Mouse (Mus musculus) limb, embryonic 15.5 days (tissue): ENCODE measurements at regions not wholly inside any gene's neighbourhood (a gene's known extent, or its start where the extent isn't known, plus 50 kb on each side); places are given as distances from the start of the nearest gene placed in this dataset.

ENCODE experiments used
- ATAC-seq: fragments of 200-750 bp; cut with Nextera tagmentation; 2 replicates; pipeline ENCODE4 v1.8.0; 2017; ENCODE audit warnings: low read depth, moderate TSS enrichment; ENCODE audit not compliant: insufficient number of reproducible peaks, low FRiP score, low TSS enrichment
- H3K27ac ChIP-seq: fragments of 300-500 bp; sonication (generic); 2 replicates; pipeline ENCODE4 v1.5.1; 2015; ENCODE audit warnings: moderate library complexity, mild to moderate bottlenecking, inconsistent platforms
- H3K27me3 ChIP-seq: fragments of 300-500 bp; sonication (generic); 2 replicates; pipeline ENCODE4 v1.6.1; 2015; ENCODE audit warnings: inconsistent platforms
- H3K36me3 ChIP-seq: fragments of 300-500 bp; sonication (generic); 2 replicates; pipeline ENCODE4 v1.6.1; 2015; ENCODE audit warnings: inconsistent platforms
- H3K4me1 ChIP-seq: fragments of 300-500 bp; sonication (generic); 2 replicates; pipeline ENCODE4 v1.6.1; 2015; ENCODE audit warnings: inconsistent platforms
- H3K4me2 ChIP-seq: fragments of 300-500 bp; sonication (generic); 2 replicates; pipeline ENCODE4 v1.6.1; 2015; ENCODE audit warnings: mild to moderate bottlenecking, inconsistent platforms
- H3K4me3 ChIP-seq: fragments of 300-500 bp; sonication (generic); 2 replicates; pipeline ENCODE4 v1.5.1; 2015; ENCODE audit warnings: mild to moderate bottlenecking, inconsistent platforms
- H3K9ac ChIP-seq: fragments of 300-500 bp; sonication (generic); 2 replicates; pipeline ENCODE4 v1.6.1; 2015; ENCODE audit warnings: inconsistent platforms
- H3K9me3 ChIP-seq: fragments of 300-500 bp; sonication (generic); 2 replicates; pipeline ENCODE4 v1.6.1; 2016; ENCODE audit warnings: inconsistent platforms
- WGBS: fragments of 180-500 bp; shearing (Covaris S2); methylation state at CpG from one replicate; pipeline ENCODE4 v1.1.7; 2015; 5-methylcytosine and 5-hydroxymethylcytosine counted together

GRCm38 (mm10) chr6:97741427-97741826, 65.4 kb upstream of the Mitf start:
- H3K9me3 ChIP-seq, result no peaks in the 10 kb centered on the region
- H3K27ac ChIP-seq, result no peak overlapping the region
- peaks cover 11% of the 10 kb centered on the region for H3K27me3 ChIP-seq
- H3K4me2 ChIP-seq, result no peak overlapping the region
- ATAC-seq, result no peak
- H3K4me3 ChIP-seq, result no peak overlapping the region
- WGBS, result 44% methylated on average over 13 of the region's 13 CpGs
- no peak overlapping the region for H3K9ac ChIP-seq
- H3K4me1 ChIP-seq, result peaks cover 10% of the 10 kb centered on the region
- no peaks in the 10 kb centered on the region for H3K36me3 ChIP-seq

GRCm38 (mm10) chr6:97740851-97741201, 66.0 kb upstream of the Mitf start:
- Histone ChIP-seq H3K27ac (no peak overlapping the region), H3K9ac (0 out of 2 replicates have a peak overlapping the region, but pooled peaks have one; percentile 7)
- WGBS, result 20% methylated on average over 11 of the region's 11 CpGs

GRCm38 (mm10) chr6:97740107-97740850, 66.6 kb upstream of the Mitf start:
- Histone ChIP-seq H3K4me1 (peaks cover 10% of the 10 kb centered on the region), H3K9ac (0 out of 2 replicates have a peak overlapping the region, but pooled peaks have one; percentile 7), H3K4me2 (peak overlapping the region; percentile 35), H3K9me3 (no peaks in the 10 kb centered on the region), H3K27me3 (peaks cover 11% of the 10 kb centered on the region), H3K4me3 (peak overlapping the region; percentile 7; the same call in 1 of the 2 replicates), H3K27ac (no peak overlapping the region), H3K36me3 (no peaks in the 10 kb centered on the region)
- no peak for ATAC-seq
- WGBS, result 12% methylated on average over 13 of the region's 13 CpGs

More at GRCm38 (mm10) chr6:97740851-97741201, 66.0 kb upstream of the Mitf start:
- Histone ChIP-seq H3K27me3 (peaks cover 11% of the 10 kb centered on the region), H3K36me3 (no peaks in the 10 kb centered on the region), H3K4me2 (peak overlapping the region; percentile 35), H3K4me1 (peaks cover 10% of the 10 kb centered on the region), H3K4me3 (peak overlapping the region; percentile 7; the same call in 1 of the 2 replicates), H3K9me3 (no peaks in the 10 kb centered on the region)
- no peak for ATAC-seq

- peaks cover 11% of the 10 kb centered on the region for H3K27me3 ChIP-seq
- no peaks in the 10 kb centered on the region for H3K36me3 ChIP-seq
- H3K9me3 ChIP-seq, result no peaks in the 10 kb centered on the region
- H3K4me3 ChIP-seq, result no peak overlapping the region
- H3K9ac ChIP-seq, result no peak overlapping the region
- no peak overlapping the region for H3K27ac ChIP-seq
- H3K4me1 ChIP-seq, result peaks cover 10% of the 10 kb centered on the region
- H3K4me2 ChIP-seq, result no peak overlapping the region
- WGBS, result 63% methylated on average over 4 of the region's 4 CpGs
- ATAC-seq, result no peak
These were observed 68.0 kb upstream of the Mitf start for GRCm38 (mm10) chr6:97738846-97739245.

DNA sequence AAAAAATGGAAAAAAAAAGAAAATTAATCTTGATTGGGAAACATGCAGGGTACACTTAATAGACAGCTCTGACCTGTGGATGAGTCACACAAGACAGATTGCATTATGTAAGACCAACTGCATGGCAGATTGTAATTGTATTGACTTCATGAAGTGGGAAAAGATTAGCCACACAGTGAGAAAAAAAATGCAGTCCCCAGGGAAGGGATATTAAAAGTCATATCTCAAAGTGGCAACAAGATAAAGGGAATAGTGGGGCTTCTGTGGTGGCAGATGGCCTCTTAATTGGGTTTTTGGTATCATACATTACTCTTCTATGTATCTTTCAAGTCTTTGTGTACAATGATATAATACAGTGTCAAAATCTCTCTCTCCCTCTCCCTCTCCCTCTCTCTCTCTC, 76.0 kb upstream of the Mitf start:
- no peak for ATAC-seq
- H3K27ac ChIP-seq, result no peak overlapping the region

DNA sequence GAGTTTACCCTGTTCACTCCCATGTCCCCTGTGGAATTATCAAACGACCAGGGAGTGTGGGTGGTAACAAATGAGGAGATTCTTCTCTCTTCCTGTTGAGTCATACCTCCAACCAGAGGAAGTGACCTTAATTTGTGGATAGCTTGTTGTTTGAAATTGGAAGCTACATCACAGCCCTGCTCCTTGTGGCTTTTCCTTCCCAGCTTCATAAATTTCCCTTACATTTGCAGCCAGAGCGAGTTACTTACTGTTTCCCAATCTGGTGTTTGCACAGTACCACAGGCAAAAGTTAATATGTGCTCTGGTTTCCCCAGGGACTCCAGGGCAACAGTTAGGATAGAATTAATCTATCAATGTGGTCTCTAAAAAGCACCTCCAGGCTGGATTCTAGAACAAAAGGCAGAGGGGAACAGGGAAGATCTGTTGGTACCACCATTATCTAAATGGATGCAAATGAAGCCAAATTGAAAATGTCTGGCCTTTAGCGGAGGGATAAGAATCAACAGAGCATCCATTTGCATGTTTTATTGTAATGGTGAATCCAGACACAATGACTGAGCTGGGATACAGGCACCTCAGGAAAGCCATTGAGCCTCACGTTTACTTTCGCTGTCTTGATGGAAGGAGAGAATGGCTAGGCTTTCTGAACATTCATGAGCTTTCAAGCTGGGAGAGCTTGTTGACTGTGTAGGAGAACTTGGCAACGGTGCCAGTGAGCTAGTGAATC, 88.5 kb upstream of the Mitf start:
- no peaks in the 10 kb centered on the region for H3K4me1 ChIP-seq
- no peak overlapping the region for H3K4me3 ChIP-seq
- ATAC-seq, result no peak
- H3K9ac ChIP-seq, result no peak overlapping the region
- H3K27me3 ChIP-seq, result no peaks in the 10 kb centered on the region
- H3K9me3 ChIP-seq, result no peaks in the 10 kb centered on the region
- H3K27ac ChIP-seq, result no peak overlapping the region
- no peaks in the 10 kb centered on the region for H3K36me3 ChIP-seq
- WGBS, result 38% methylated on average over 6 of the region's 6 CpGs
- no peak overlapping the region for H3K4me2 ChIP-seq

More for the DNA sequence above, 76.0 kb upstream of the Mitf start:
- Histone ChIP-seq H3K27me3 (no peaks in the 10 kb centered on the region), H3K9me3 (no peaks in the 10 kb centered on the region), H3K9ac (no peak overlapping the region), H3K4me1 (no peaks in the 10 kb centered on the region), H3K4me2 (no peak overlapping the region), H3K36me3 (no peaks in the 10 kb centered on the region), H3K4me3 (no peak overlapping the region)

DNA sequence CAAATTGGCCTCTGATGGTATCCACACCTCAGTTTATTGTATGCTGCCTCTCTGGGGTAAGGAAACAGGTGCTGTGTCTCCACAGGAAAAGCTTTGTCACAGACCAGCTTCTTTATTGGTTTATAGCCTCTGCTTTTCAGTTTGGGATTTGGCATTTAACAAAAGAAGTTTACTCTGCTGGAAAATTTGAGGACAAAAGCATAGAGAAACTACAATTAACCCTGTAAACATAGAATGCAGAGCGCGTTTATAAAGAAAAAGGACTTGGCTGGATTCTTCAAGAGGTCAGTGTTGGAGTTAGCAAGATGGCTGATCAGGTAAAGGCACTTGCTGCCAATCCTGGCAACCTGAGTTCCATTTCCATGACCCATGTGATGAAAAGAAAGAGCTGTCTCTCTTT, 90.1 kb upstream of the Frmd4b start:
- no peak overlapping the region for H3K27ac ChIP-seq
- no peak overlapping the region for H3K4me3 ChIP-seq
- no peak for ATAC-seq
- no peaks in the 10 kb centered on the region for H3K27me3 ChIP-seq
- no peaks in the 10 kb centered on the region for H3K9me3 ChIP-seq
- WGBS, result 90% methylated on average over 2 of the region's 2 CpGs
- no peak overlapping the region for H3K9ac ChIP-seq
- no peaks in the 10 kb centered on the region for H3K36me3 ChIP-seq
- H3K4me2 ChIP-seq, result no peak overlapping the region
- H3K4me1 ChIP-seq, result no peaks in the 10 kb centered on the region

GRCm38 (mm10) chr6:97704361-97704760, 87.0 kb upstream of the Frmd4b start:
- Histone ChIP-seq H3K9ac (no peak overlapping the region), H3K9me3 (no peaks in the 10 kb centered on the region), H3K4me1 (no peaks in the 10 kb centered on the region), H3K36me3 (no peaks in the 10 kb centered on the region), H3K4me3 (no peak overlapping the region), H3K27ac (no peak overlapping the region), H3K27me3 (no peaks in the 10 kb centered on the region), H3K4me2 (no peak overlapping the region)
- no peak for ATAC-seq
- WGBS, result 73% methylated on average over 5 of the region's 5 CpGs

GRCm38 (mm10) chr6:97699752-97700098, 82.4 kb upstream of the Frmd4b start:
- H3K9ac ChIP-seq, result no peak overlapping the region
- ATAC-seq, result no peak
- H3K4me2 ChIP-seq, result no peak overlapping the region
- no peak overlapping the region for H3K27ac ChIP-seq
- H3K4me1 ChIP-seq, result no peaks in the 10 kb centered on the region
- H3K27me3 ChIP-seq, result no peaks in the 10 kb centered on the region
- 84% methylated on average over 3 of the region's 3 CpGs for WGBS
- no peak overlapping the region for H3K4me3 ChIP-seq
- H3K9me3 ChIP-seq, result no peaks in the 10 kb centered on the region
- no peaks in the 10 kb centered on the region for H3K36me3 ChIP-seq

DNA sequence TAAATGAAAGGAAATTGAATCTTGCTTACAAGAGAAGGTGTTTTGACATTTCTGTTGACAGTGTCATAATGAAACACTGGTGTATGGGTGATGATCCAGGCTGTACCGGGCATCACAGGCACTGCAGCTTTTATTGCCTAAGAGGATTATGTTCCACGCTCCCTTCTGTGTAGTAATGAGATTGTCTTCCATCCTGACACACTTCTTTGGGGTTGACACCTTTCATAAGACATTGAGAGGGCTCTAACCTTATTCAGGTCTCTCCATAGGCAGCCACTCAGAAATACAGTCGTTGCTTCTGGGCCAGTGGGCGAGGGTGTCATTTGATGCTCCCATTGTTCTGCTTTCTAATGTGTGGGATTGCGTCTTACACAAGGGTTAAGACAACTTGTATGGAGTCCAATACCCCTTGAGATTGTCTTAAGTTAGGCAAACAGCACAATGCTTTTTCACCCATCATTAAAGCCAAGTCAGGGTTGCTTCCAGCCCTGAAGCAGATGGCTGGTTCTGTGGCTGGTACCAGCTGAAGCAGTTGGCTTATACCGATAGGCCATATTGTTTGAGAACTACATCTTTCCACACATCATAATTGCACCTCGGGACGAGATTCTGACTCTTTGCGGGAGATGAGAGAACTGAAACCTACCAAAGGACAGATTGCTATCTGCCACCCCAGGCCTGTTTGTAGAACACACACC, 81.9 kb upstream of the Frmd4b start:
- Histone ChIP-seq H3K27me3 (no peaks in the 10 kb centered on the region), H3K4me2 (no peak overlapping the region), H3K9ac (no peak overlapping the region), H3K4me1 (no peaks in the 10 kb centered on the region), H3K36me3 (no peaks in the 10 kb centered on the region), H3K9me3 (no peaks in the 10 kb centered on the region), H3K27ac (no peak overlapping the region), H3K4me3 (no peak overlapping the region)
- no peak for ATAC-seq
- 68% methylated on average over 9 of the region's 9 CpGs for WGBS

DNA sequence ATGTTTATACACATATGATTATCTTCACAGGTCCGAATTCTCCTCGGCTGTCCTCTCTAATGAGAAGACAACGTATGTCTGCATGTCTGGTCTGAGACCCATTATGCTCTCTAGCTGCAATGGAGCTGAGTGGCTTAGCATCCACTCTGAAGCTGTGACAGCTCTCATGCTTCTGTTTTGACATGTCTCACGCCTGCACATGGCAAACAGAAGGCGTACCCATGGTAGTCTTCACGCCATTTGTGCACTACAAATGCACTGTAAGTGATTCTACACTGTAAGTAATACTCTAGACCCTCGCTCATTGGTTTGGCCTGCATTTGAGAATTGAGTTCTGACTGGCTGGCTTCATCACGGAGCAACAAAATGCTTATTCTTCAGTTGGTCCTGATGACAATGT, 75.9 kb upstream of the Frmd4b start:
- no peaks in the 10 kb centered on the region for H3K36me3 ChIP-seq
- no peak overlapping the region for H3K9ac ChIP-seq
- 86% methylated on average over 8 of the region's 8 CpGs for WGBS
- no peak for ATAC-seq
- no peak overlapping the region for H3K4me2 ChIP-seq
- no peak overlapping the region for H3K27ac ChIP-seq
- no peaks in the 10 kb centered on the region for H3K27me3 ChIP-seq
- H3K4me1 ChIP-seq, result no peaks in the 10 kb centered on the region
- no peak overlapping the region for H3K4me3 ChIP-seq
- H3K9me3 ChIP-seq, result no peaks in the 10 kb centered on the region

- Histone ChIP-seq H3K27me3 (no peaks in the 10 kb centered on the region), H3K4me3 (no peak overlapping the region), H3K9ac (no peak overlapping the region), H3K4me1 (no peaks in the 10 kb centered on the region), H3K4me2 (no peak overlapping the region), H3K27ac (no peak overlapping the region), H3K36me3 (no peaks in the 10 kb centered on the region), H3K9me3 (no peaks in the 10 kb centered on the region)
- WGBS, result 64% methylated on average over 3 of the region's 3 CpGs
- no peak for ATAC-seq
These were observed 73.8 kb upstream of the Frmd4b start for GRCm38 (mm10) chr6:97691136-97691535.
